Mouse (Mus musculus): ENCODE data around the gene Lrrc30.

DNA sequence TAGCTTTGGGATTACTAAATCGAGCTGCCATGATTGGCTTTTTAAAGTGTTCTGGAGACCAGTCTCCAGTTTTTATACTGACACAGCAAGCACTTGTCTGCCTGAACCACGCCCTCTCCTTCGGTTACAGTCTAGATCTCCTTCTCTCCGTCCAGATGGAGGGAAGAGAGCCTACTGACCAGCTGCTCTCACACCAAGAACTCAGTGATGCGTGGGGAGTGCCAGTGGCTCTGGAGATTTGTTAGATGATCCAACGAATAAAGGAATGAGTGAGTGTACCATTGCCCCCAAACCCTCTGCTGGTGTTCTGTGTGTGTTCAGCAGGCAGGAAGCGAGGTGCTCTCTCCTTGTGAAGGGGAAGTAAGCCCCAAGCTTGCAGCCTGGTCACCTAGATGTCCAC is 48.0 kb downstream of the Lrrc30 start:
- TF ChIP-seq POLR2A (IDR thresholded peaks at IDR 0.05; ENCODE audit: control insufficient read depth, extremely low read depth, insufficient read depth, low read length, poor library complexity) (no peak), CTCF (IDR thresholded peaks at IDR 0.05; ENCODE audit: borderline replicate concordance, control insufficient read depth, extremely low read depth, insufficient read depth, low read length, poor library complexity) (no peak)
